Mouse (Mus musculus): ENCODE measurements at regions not wholly inside any gene's neighbourhood (a gene's known extent, or its start where the extent isn't known, plus 50 kb on each side); places are given as distances from the start of the nearest gene placed in this dataset.

- no peak overlapping the region for H3K27ac ChIP-seq (ENCODE audit: insufficient read depth, low read length)
- no peaks in the 10 kb centered on the region for H3K4me1 ChIP-seq (ENCODE audit: control insufficient read depth, insufficient read depth, low read length)
- H3K27me3 ChIP-seq (ENCODE audit: control insufficient read depth, insufficient read depth, low read length, poor library complexity, severe bottlenecking), result no peaks in the 10 kb centered on the region
- H3K4me3 ChIP-seq (ENCODE audit: low read depth, low read length), result no peak overlapping the region
- no peaks in the 10 kb centered on the region for H3K36me3 ChIP-seq (ENCODE audit: control insufficient read depth, insufficient read depth, low read length, poor library complexity, severe bottlenecking)
- TF ChIP-seq EP300 (IDR thresholded peaks at IDR 0.05; ENCODE audit: insufficient read depth, low read depth, low read length) (no peak), POLR2A (IDR thresholded peaks at IDR 0.05; ENCODE audit: insufficient read depth, low read length) (no peak), CTCF (IDR thresholded peaks at IDR 0.05; ENCODE audit: low read depth, low read length) (no peak)
- H3K9ac ChIP-seq (ENCODE audit: low read depth, poor library complexity, severe bottlenecking), result no peak overlapping the region
- no peaks in the 10 kb centered on the region for H3K9me3 ChIP-seq (replicated peaks; ENCODE audit: control insufficient read depth, insufficient read depth, low read length, poor library complexity, severe bottlenecking)
Observed at GRCm38 (mm10) chr7:72503756-72504155, 197.3 kb upstream of the Mctp2 start.

GRCm38 (mm10) chr7:72504268-72504667, 197.9 kb upstream of the Mctp2 start:
- no peak overlapping the region for H3K4me3 ChIP-seq (ENCODE audit: low read depth, low read length)
- H3K36me3 ChIP-seq (ENCODE audit: control insufficient read depth, insufficient read depth, low read length, poor library complexity, severe bottlenecking), result no peaks in the 10 kb centered on the region
- H3K27me3 ChIP-seq (ENCODE audit: control insufficient read depth, insufficient read depth, low read length, poor library complexity, severe bottlenecking), result no peaks in the 10 kb centered on the region
- no peaks in the 10 kb centered on the region for H3K9me3 ChIP-seq (replicated peaks; ENCODE audit: control insufficient read depth, insufficient read depth, low read length, poor library complexity, severe bottlenecking)
- no peak overlapping the region for H3K9ac ChIP-seq (ENCODE audit: low read depth, poor library complexity, severe bottlenecking)
- H3K27ac ChIP-seq (ENCODE audit: insufficient read depth, low read length), result no peak overlapping the region
- TF ChIP-seq CTCF (IDR thresholded peaks at IDR 0.05; ENCODE audit: low read depth, low read length), result no peak
- no peak for TF ChIP-seq POLR2A (IDR thresholded peaks at IDR 0.05; ENCODE audit: insufficient read depth, low read length)
- no peak for TF ChIP-seq EP300 (IDR thresholded peaks at IDR 0.05; ENCODE audit: insufficient read depth, low read depth, low read length)
- no peaks in the 10 kb centered on the region for H3K4me1 ChIP-seq (ENCODE audit: control insufficient read depth, insufficient read depth, low read length)

- Histone ChIP-seq H3K9ac (ENCODE audit: low read depth, poor library complexity, severe bottlenecking) (no peak overlapping the region), H3K27me3 (ENCODE audit: control insufficient read depth, insufficient read depth, low read length, poor library complexity, severe bottlenecking) (no peaks in the 10 kb centered on the region), H3K36me3 (ENCODE audit: control insufficient read depth, insufficient read depth, low read length, poor library complexity, severe bottlenecking) (no peaks in the 10 kb centered on the region), H3K4me3 (ENCODE audit: low read depth, low read length) (no peak overlapping the region), H3K9me3 (replicated peaks; ENCODE audit: control insufficient read depth, insufficient read depth, low read length, poor library complexity, severe bottlenecking) (no peaks in the 10 kb centered on the region), H3K4me1 (ENCODE audit: control insufficient read depth, insufficient read depth, low read length) (no peaks in the 10 kb centered on the region), H3K27ac (ENCODE audit: insufficient read depth, low read length) (no peak overlapping the region)
- TF ChIP-seq POLR2A (IDR thresholded peaks at IDR 0.05; ENCODE audit: insufficient read depth, low read length), result no peak
- TF ChIP-seq CTCF (IDR thresholded peaks at IDR 0.05; ENCODE audit: low read depth, low read length), result no peak
- TF ChIP-seq EP300 (IDR thresholded peaks at IDR 0.05; ENCODE audit: insufficient read depth, low read depth, low read length), result no peak
Observed at GRCm38 (mm10) chr7:72505732-72506460, 199.5 kb upstream of the Mctp2 start.

GRCm38 (mm10) chr7:72507946-72508345, 201.5 kb upstream of the Mctp2 start:
- Histone ChIP-seq H3K36me3 (ENCODE audit: control insufficient read depth, insufficient read depth, low read length, poor library complexity, severe bottlenecking) (no peaks in the 10 kb centered on the region), H3K27ac (ENCODE audit: insufficient read depth, low read length) (no peak overlapping the region), H3K9me3 (replicated peaks; ENCODE audit: control insufficient read depth, insufficient read depth, low read length, poor library complexity, severe bottlenecking) (no peaks in the 10 kb centered on the region), H3K4me3 (ENCODE audit: low read depth, low read length) (no peak overlapping the region), H3K4me1 (ENCODE audit: control insufficient read depth, insufficient read depth, low read length) (no peaks in the 10 kb centered on the region), H3K27me3 (ENCODE audit: control insufficient read depth, insufficient read depth, low read length, poor library complexity, severe bottlenecking) (no peaks in the 10 kb centered on the region), H3K9ac (ENCODE audit: low read depth, poor library complexity, severe bottlenecking) (no peak overlapping the region)
- TF ChIP-seq CTCF (IDR thresholded peaks at IDR 0.05; ENCODE audit: low read depth, low read length), result no peak
- no peak for TF ChIP-seq POLR2A (IDR thresholded peaks at IDR 0.05; ENCODE audit: insufficient read depth, low read length)
- TF ChIP-seq EP300 (IDR thresholded peaks at IDR 0.05; ENCODE audit: insufficient read depth, low read depth, low read length), result no peak

GRCm38 (mm10) chr7:72510116-72510515, 203.7 kb upstream of the Mctp2 start:
- Histone ChIP-seq H3K9me3 (replicated peaks; ENCODE audit: control insufficient read depth, insufficient read depth, low read length, poor library complexity, severe bottlenecking) (no peaks in the 10 kb centered on the region), H3K4me3 (ENCODE audit: low read depth, low read length) (no peak overlapping the region), H3K9ac (ENCODE audit: low read depth, poor library complexity, severe bottlenecking) (no peak overlapping the region), H3K4me1 (ENCODE audit: control insufficient read depth, insufficient read depth, low read length) (no peaks in the 10 kb centered on the region), H3K36me3 (ENCODE audit: control insufficient read depth, insufficient read depth, low read length, poor library complexity, severe bottlenecking) (no peaks in the 10 kb centered on the region), H3K27ac (ENCODE audit: insufficient read depth, low read length) (no peak overlapping the region), H3K27me3 (ENCODE audit: control insufficient read depth, insufficient read depth, low read length, poor library complexity, severe bottlenecking) (no peaks in the 10 kb centered on the region)
- TF ChIP-seq CTCF (IDR thresholded peaks at IDR 0.05; ENCODE audit: low read depth, low read length) (no peak), POLR2A (IDR thresholded peaks at IDR 0.05; ENCODE audit: insufficient read depth, low read length) (no peak), EP300 (IDR thresholded peaks at IDR 0.05; ENCODE audit: insufficient read depth, low read depth, low read length) (no peak)

GRCm38 (mm10) chr7:72513446-72513845, 207.0 kb upstream of the Mctp2 start:
- Histone ChIP-seq H3K4me3 (ENCODE audit: low read depth, low read length) (no peak overlapping the region), H3K27ac (ENCODE audit: insufficient read depth, low read length) (no peak overlapping the region), H3K9ac (ENCODE audit: low read depth, poor library complexity, severe bottlenecking) (no peak overlapping the region), H3K36me3 (ENCODE audit: control insufficient read depth, insufficient read depth, low read length, poor library complexity, severe bottlenecking) (no peaks in the 10 kb centered on the region), H3K4me1 (ENCODE audit: control insufficient read depth, insufficient read depth, low read length) (no peaks in the 10 kb centered on the region), H3K9me3 (replicated peaks; ENCODE audit: control insufficient read depth, insufficient read depth, low read length, poor library complexity, severe bottlenecking) (no peaks in the 10 kb centered on the region), H3K27me3 (ENCODE audit: control insufficient read depth, insufficient read depth, low read length, poor library complexity, severe bottlenecking) (no peaks in the 10 kb centered on the region)
- TF ChIP-seq POLR2A (IDR thresholded peaks at IDR 0.05; ENCODE audit: insufficient read depth, low read length) (no peak), CTCF (IDR thresholded peaks at IDR 0.05; ENCODE audit: low read depth, low read length) (no peak), EP300 (IDR thresholded peaks at IDR 0.05; ENCODE audit: insufficient read depth, low read depth, low read length) (no peak)
